Mouse (Mus musculus) erythroblast, embryonic 14.5 days (primary cell): Measurements from ENCODE around the gene Rgcc. TPM values are rescaled to one million over a fixed set of nuclear protein-coding genes. Genes with fewer than 3 reads are reported as not detected.

Experiments used
- H3K27me3 ChIP-seq: 2 replicates; pipeline ENCODE4 v1.6.1; 2012; ENCODE audit warnings: inconsistent platforms; ENCODE audit not compliant: control insufficient read depth
- H3K36me3 ChIP-seq: 2 replicates; pipeline ENCODE4 v1.6.1; 2012; ENCODE audit warnings: mild to moderate bottlenecking, inconsistent platforms; ENCODE audit not compliant: control insufficient read depth
- H3K4me1 ChIP-seq: 2 replicates; pipeline ENCODE4 v1.6.1; 2012; ENCODE audit warnings: inconsistent platforms; ENCODE audit not compliant: control insufficient read depth
- H3K4me3 ChIP-seq: replicated peaks from 2 replicates; pipeline ENCODE3; 2012; ENCODE audit warnings: moderate library complexity, mild to moderate bottlenecking, inconsistent platforms
- H3K9me3 ChIP-seq: 2 replicates; pipeline ENCODE4 v1.6.1; 2012; ENCODE audit warnings: low read length, inconsistent platforms, mixed read lengths; ENCODE audit not compliant: control insufficient read depth
- GATA1 ChIP-seq: IDR thresholded peaks from 2 replicates; pipeline ENCODE4 v1.6.1; 2012; ENCODE audit warnings: low read length, inconsistent platforms, mixed read lengths
- TAL1 ChIP-seq: IDR thresholded peaks from 3 replicates; pipeline ENCODE4 v1.6.1; 2012; ENCODE audit warnings: low read length, inconsistent platforms, mixed read lengths
- polyA plus RNA-seq: library from polyadenylated mRNA; stranded (reverse); fragments of >175 nt; gene quantifications from 2 replicates; pipeline ENCODE4 v1.2.3, GENCODE M21; 2012

The Rgcc gene
- polyA plus RNA-seq, 1 experiment, result 77.8 TPM

- peaks cover 26% of the 10 kb centered on the region for H3K4me1 ChIP-seq
- TF ChIP-seq TAL1 (no peak), GATA1 (no peak)
These were observed 15.9 kb downstream of the Rgcc start for GRCm38 (mm10) chr14:79285549-79285948.

GRCm38 (mm10) chr14:79284616-79285015 is 16.8 kb downstream of the Rgcc start:
- Histone ChIP-seq H3K4me3 (no peak overlapping the region), H3K9me3 (no peaks in the 10 kb centered on the region), H3K4me1 (peaks cover 17% of the 10 kb centered on the region), H3K36me3 (peaks cover 24% of the 10 kb centered on the region), H3K27me3 (no peaks in the 10 kb centered on the region)
- TF ChIP-seq GATA1 (no peak), TAL1 (no peak)

More at GRCm38 (mm10) chr14:79285549-79285948, 15.9 kb downstream of the Rgcc start:
- Histone ChIP-seq H3K27me3 (no peaks in the 10 kb centered on the region; the same call in 1 of the 2 replicates), H3K36me3 (peaks cover 34% of the 10 kb centered on the region), H3K4me3 (no peak overlapping the region), H3K9me3 (no peaks in the 10 kb centered on the region)

- no peaks in the 10 kb centered on the region for H3K27me3 ChIP-seq
- TF ChIP-seq GATA1, result no peak
- TF ChIP-seq TAL1, result no peak
- H3K4me3 ChIP-seq, result no peak overlapping the region
- H3K9me3 ChIP-seq, result no peaks in the 10 kb centered on the region
- peaks cover 13% of the 10 kb centered on the region for H3K4me1 ChIP-seq
- H3K36me3 ChIP-seq, result peaks cover 18% of the 10 kb centered on the region
These were observed 17.5 kb downstream of the Rgcc start for GRCm38 (mm10) chr14:79283952-79284351.

GRCm38 (mm10) chr14:79281894-79282553 is 19.4 kb downstream of the Rgcc start:
- no peaks in the 10 kb centered on the region; the same call in 1 of the 2 replicates for H3K36me3 ChIP-seq
- no peaks in the 10 kb centered on the region for H3K27me3 ChIP-seq
- peaks cover 11% of the 10 kb centered on the region for H3K4me1 ChIP-seq
- TF ChIP-seq GATA1 (no peak), TAL1 (no peak)
- no peak overlapping the region for H3K4me3 ChIP-seq
- no peaks in the 10 kb centered on the region for H3K9me3 ChIP-seq

GRCm38 (mm10) chr14:79280456-79280855 is 21.0 kb downstream of the Rgcc start:
- Histone ChIP-seq H3K4me1 (peaks cover 11% of the 10 kb centered on the region), H3K36me3 (no peaks in the 10 kb centered on the region), H3K9me3 (no peaks in the 10 kb centered on the region), H3K4me3 (no peak overlapping the region), H3K27me3 (no peaks in the 10 kb centered on the region)
- TF ChIP-seq TAL1, result no peak
- no peak for TF ChIP-seq GATA1

- Histone ChIP-seq H3K36me3 (no peaks in the 10 kb centered on the region), H3K27me3 (no peaks in the 10 kb centered on the region), H3K4me1 (peaks cover 11% of the 10 kb centered on the region), H3K4me3 (no peak overlapping the region), H3K9me3 (no peaks in the 10 kb centered on the region)
- no peak for TF ChIP-seq GATA1
- no peak for TF ChIP-seq TAL1
These were observed 22.0 kb downstream of the Rgcc start for GRCm38 (mm10) chr14:79279494-79279893.

- Histone ChIP-seq H3K9me3 (no peaks in the 10 kb centered on the region), H3K4me3 (no peak overlapping the region), H3K36me3 (no peaks in the 10 kb centered on the region), H3K27me3 (no peaks in the 10 kb centered on the region), H3K4me1 (peaks cover 11% of the 10 kb centered on the region)
- TF ChIP-seq TAL1, result no peak
- TF ChIP-seq GATA1, result no peak
These were observed 22.5 kb downstream of the Rgcc start for GRCm38 (mm10) chr14:79278927-79279326.

- H3K4me3 ChIP-seq, result no peak overlapping the region
- TF ChIP-seq GATA1, result no peak
- no peaks in the 10 kb centered on the region for H3K36me3 ChIP-seq
- peaks cover 11% of the 10 kb centered on the region for H3K4me1 ChIP-seq
- H3K9me3 ChIP-seq, result no peaks in the 10 kb centered on the region
- no peaks in the 10 kb centered on the region for H3K27me3 ChIP-seq
These were observed 23.5 kb downstream of the Rgcc start for GRCm38 (mm10) chr14:79277922-79278321.

GRCm38 (mm10) chr14:79275870-79276395 is 25.5 kb downstream of the Rgcc start:
- H3K9me3 ChIP-seq, result no peaks in the 10 kb centered on the region
- H3K4me3 ChIP-seq, result no peak overlapping the region
- no peaks in the 10 kb centered on the region for H3K4me1 ChIP-seq
- no peaks in the 10 kb centered on the region for H3K36me3 ChIP-seq
- no peaks in the 10 kb centered on the region for H3K27me3 ChIP-seq
- TF ChIP-seq TAL1 (no peak), GATA1 (no peak)
